Mouse (Mus musculus): ENCODE data around the gene Lgals7.

GRCm38 (mm10) chr7:28817524-28817923 is 46.1 kb upstream of the Lgals7 start:
- TF ChIP-seq POLR2A (IDR thresholded peaks at IDR 0.05; ENCODE audit: borderline replicate concordance, control insufficient read depth, low read depth, low read length): no peak
- TF ChIP-seq CTCF (IDR thresholded peaks at IDR 0.05; ENCODE audit: control insufficient read depth, insufficient read depth, low read length): no peak

All from bone marrow, adult 2 months (tissue).